Mouse (Mus musculus) kidney, adult 2 months (tissue): ENCODE results near the gene Ajap1.
A peak's percentile ranks its signal among the peaks of the same experiment; 100 is the strongest.

ENCODE experiments used
- CTCF ChIP-seq: fragments of 200-500 bp; conservative IDR thresholded peaks from 2 replicates; pipeline ENCODE4 v1.5.1; 2011; ENCODE audit warnings: low read depth, mild to moderate bottlenecking, control low read depth, low read length, moderate library complexity, mixed read lengths; ENCODE audit not compliant: insufficient read depth, insufficient read length
- POLR2A ChIP-seq: fragments of 200-500 bp; IDR thresholded peaks from one replicate; pipeline ENCODE4 v1.6.1; 2011; ENCODE audit warnings: low read depth, low read length, control low read depth

DNA sequence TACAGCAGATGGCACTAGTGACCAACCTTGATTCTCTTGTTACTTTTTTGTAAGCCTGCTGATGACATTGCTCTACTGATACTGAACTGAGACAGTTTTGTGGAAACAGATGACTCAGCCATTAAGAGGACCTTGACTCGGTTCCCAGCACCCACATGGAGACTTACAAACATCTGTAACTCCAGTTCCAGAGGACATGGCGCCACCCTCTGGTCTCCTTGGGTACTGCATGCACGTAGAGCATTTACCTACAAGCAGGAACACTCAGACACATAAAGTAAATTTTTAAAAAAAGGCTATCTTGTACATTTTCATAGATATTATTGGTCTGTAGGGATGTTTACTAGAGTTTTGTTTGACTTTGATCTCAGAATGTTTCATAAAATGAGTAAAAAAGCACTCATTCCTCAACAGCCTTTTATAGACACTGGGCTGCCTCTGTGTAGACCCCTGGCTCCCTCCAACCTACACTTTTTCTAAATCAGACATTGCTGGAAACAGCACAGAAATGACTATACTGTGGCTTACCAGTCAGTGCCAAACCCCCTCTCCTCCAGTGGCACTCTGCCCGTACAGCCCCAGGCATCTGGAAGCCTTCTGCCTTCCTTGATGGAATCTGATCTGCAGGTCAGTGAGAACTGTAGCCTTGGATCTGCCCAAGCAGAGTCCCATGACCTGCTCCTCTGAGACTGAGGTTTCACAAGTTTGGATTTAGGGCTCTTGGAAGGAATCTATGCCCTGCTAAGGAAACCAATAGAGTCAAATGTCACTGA is 8.9 kb downstream of the Ajap1 start:
- TF ChIP-seq CTCF (0 out of 2 replicates have a peak, but pooled peaks have one; percentile 16), POLR2A (no peak)
